Mouse (Mus musculus): ENCODE measurements around the gene Ankrd34a. TPM values are rescaled to one million over a fixed set of nuclear protein-coding genes. Genes with fewer than 3 reads are reported as not detected.

Gene Ankrd34a
- polyA plus RNA-seq, 1 experiment from 2014 or later = 4.4 TPM

GRCm38 (mm10) chr3:96564633-96565032 is 31.8 kb upstream of the Ankrd34a start:
- Histone ChIP-seq H3K4me1 (peaks cover 18% of the 10 kb centered on the region), H3K27me3 (no peaks in the 10 kb centered on the region), H3K4me3 (replicated peaks) (no peak overlapping the region), H3K9me3 (no peaks in the 10 kb centered on the region), H3K4me2 (no peak overlapping the region), H3K36me3 (replicated peaks) (peaks cover 19% of the 10 kb centered on the region), H3K9ac (no peak overlapping the region), H3K27ac (no peak overlapping the region)
- 81% methylated on average over 7 of the region's 7 CpGs for WGBS
- no peak for ATAC-seq (ENCODE audit: low FRiP score)

DNA sequence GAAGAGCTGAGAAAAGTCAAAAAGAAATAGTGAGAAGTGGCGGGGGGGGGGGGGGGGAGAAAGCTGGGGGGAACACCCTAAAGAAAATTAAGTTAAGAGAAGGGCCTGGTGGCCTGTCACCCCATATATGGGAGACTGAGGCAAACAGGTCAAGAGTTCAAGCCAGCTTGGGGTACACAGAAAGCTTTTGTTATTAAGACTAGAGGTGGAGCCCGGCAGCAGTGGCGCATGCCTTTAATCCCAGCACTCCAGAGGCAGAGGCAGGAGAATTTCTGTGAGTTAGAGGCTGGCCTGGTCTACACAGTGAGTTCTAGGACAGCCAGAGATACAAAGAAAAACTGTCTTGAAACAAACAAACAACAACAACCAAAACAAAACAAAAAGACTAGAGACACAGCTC is 31.3 kb upstream of the Ankrd34a start:
- peaks cover 13% of the 10 kb centered on the region for H3K4me1 ChIP-seq
- 0 out of 2 replicates have a peak overlapping the region, but pooled peaks have one; percentile 31 for H3K27ac ChIP-seq
- H3K4me3 ChIP-seq (replicated peaks) = no peak overlapping the region
- H3K36me3 ChIP-seq (replicated peaks) = peaks cover 14% of the 10 kb centered on the region
- H3K9me3 ChIP-seq = no peaks in the 10 kb centered on the region
- ATAC-seq (ENCODE audit: low FRiP score) = no peak
- H3K27me3 ChIP-seq = no peaks in the 10 kb centered on the region
- no peak overlapping the region for H3K9ac ChIP-seq
- 89% methylated on average over 2 of the region's 3 CpGs for WGBS
- H3K4me2 ChIP-seq = no peak overlapping the region

- no peak for ATAC-seq (ENCODE audit: low FRiP score)
- no peak overlapping the region for H3K4me2 ChIP-seq
- 91% methylated on average over 8 of the region's 8 CpGs for WGBS
- H3K36me3 ChIP-seq (replicated peaks) = no peaks in the 10 kb centered on the region
- no peak overlapping the region for H3K9ac ChIP-seq
- H3K27me3 ChIP-seq = no peaks in the 10 kb centered on the region; the same call in 1 of the 2 replicates
- H3K9me3 ChIP-seq = no peaks in the 10 kb centered on the region
- no peak overlapping the region for H3K27ac ChIP-seq
- no peaks in the 10 kb centered on the region for H3K4me1 ChIP-seq
- no peak overlapping the region for H3K4me3 ChIP-seq (replicated peaks)
Observed at GRCm38 (mm10) chr3:96566661-96567450, 29.6 kb upstream of the Ankrd34a start.

GRCm38 (mm10) chr3:96568605-96569004 is 27.8 kb upstream of the Ankrd34a start:
- H3K27me3 ChIP-seq = no peaks in the 10 kb centered on the region; the same call in 1 of the 2 replicates
- H3K27ac ChIP-seq = no peak overlapping the region
- H3K4me2 ChIP-seq = no peak overlapping the region
- H3K36me3 ChIP-seq (replicated peaks) = no peaks in the 10 kb centered on the region
- ATAC-seq (ENCODE audit: low FRiP score) = no peak
- no peak overlapping the region for H3K9ac ChIP-seq
- 81% methylated on average over 8 of the region's 8 CpGs for WGBS
- H3K4me3 ChIP-seq (replicated peaks) = no peak overlapping the region
- no peaks in the 10 kb centered on the region for H3K9me3 ChIP-seq
- H3K4me1 ChIP-seq = no peaks in the 10 kb centered on the region

GRCm38 (mm10) chr3:96569506-96569905 is 26.9 kb upstream of the Ankrd34a start:
- H3K4me1 ChIP-seq = no peaks in the 10 kb centered on the region
- no peak overlapping the region for H3K27ac ChIP-seq
- no peaks in the 10 kb centered on the region; the same call in 1 of the 2 replicates for H3K27me3 ChIP-seq
- H3K4me2 ChIP-seq = no peak overlapping the region
- no peaks in the 10 kb centered on the region for H3K9me3 ChIP-seq
- H3K9ac ChIP-seq = no peak overlapping the region
- ATAC-seq (ENCODE audit: low FRiP score) = no peak
- no peaks in the 10 kb centered on the region for H3K36me3 ChIP-seq (replicated peaks)
- H3K4me3 ChIP-seq (replicated peaks) = no peak overlapping the region
- 92% methylated on average over 13 of the region's 13 CpGs for WGBS

GRCm38 (mm10) chr3:96569966-96570605 is 26.4 kb upstream of the Ankrd34a start:
- Histone ChIP-seq H3K27me3 (no peaks in the 10 kb centered on the region; the same call in 1 of the 2 replicates), H3K4me3 (replicated peaks) (no peak overlapping the region), H3K4me2 (no peak overlapping the region), H3K4me1 (no peaks in the 10 kb centered on the region), H3K9me3 (no peaks in the 10 kb centered on the region), H3K36me3 (replicated peaks) (no peaks in the 10 kb centered on the region), H3K9ac (no peak overlapping the region), H3K27ac (no peak overlapping the region)
- 91% methylated on average over 11 of the region's 11 CpGs for WGBS
- no peak for ATAC-seq (ENCODE audit: low FRiP score)

- H3K9me3 ChIP-seq = no peaks in the 10 kb centered on the region
- no peak overlapping the region for H3K27ac ChIP-seq
- H3K4me1 ChIP-seq = no peaks in the 10 kb centered on the region
- H3K36me3 ChIP-seq (replicated peaks) = no peaks in the 10 kb centered on the region
- WGBS = 76% methylated on average over 7 of the region's 7 CpGs
- ATAC-seq (ENCODE audit: low FRiP score) = no peak
- no peak overlapping the region for H3K4me2 ChIP-seq
- H3K4me3 ChIP-seq (replicated peaks) = no peak overlapping the region
- H3K9ac ChIP-seq = no peak overlapping the region
- no peaks in the 10 kb centered on the region; the same call in 1 of the 2 replicates for H3K27me3 ChIP-seq
Observed at GRCm38 (mm10) chr3:96570643-96571042, 25.8 kb upstream of the Ankrd34a start.

DNA sequence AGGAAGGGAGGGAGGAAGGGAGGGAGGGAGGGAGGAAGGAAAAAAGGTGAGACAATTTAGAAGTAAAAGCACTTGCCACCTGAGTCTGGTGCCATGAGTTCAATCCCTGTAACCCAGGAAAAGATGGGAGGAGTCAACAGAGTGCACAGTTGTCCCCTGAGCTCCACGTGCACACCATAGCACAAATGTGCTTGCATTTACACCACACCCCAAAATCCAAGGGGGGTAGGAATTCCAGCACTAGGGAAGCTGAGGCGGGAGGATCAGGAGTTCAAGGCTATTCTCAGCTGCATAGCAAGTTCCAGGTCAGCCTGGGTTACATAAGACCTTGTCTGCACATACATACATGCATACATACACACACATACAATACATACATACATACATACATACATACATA is 25.1 kb upstream of the Ankrd34a start:
- H3K27me3 ChIP-seq = no peaks in the 10 kb centered on the region; the same call in 1 of the 2 replicates
- no peak overlapping the region for H3K4me2 ChIP-seq
- no peak overlapping the region for H3K27ac ChIP-seq
- 83% methylated on average over 2 of the region's 2 CpGs for WGBS
- no peak overlapping the region for H3K9ac ChIP-seq
- no peak overlapping the region for H3K4me3 ChIP-seq (replicated peaks)
- no peaks in the 10 kb centered on the region for H3K9me3 ChIP-seq
- no peak for ATAC-seq (ENCODE audit: low FRiP score)
- H3K4me1 ChIP-seq = peaks cover 3% of the 10 kb centered on the region
- no peaks in the 10 kb centered on the region for H3K36me3 ChIP-seq (replicated peaks)

DNA sequence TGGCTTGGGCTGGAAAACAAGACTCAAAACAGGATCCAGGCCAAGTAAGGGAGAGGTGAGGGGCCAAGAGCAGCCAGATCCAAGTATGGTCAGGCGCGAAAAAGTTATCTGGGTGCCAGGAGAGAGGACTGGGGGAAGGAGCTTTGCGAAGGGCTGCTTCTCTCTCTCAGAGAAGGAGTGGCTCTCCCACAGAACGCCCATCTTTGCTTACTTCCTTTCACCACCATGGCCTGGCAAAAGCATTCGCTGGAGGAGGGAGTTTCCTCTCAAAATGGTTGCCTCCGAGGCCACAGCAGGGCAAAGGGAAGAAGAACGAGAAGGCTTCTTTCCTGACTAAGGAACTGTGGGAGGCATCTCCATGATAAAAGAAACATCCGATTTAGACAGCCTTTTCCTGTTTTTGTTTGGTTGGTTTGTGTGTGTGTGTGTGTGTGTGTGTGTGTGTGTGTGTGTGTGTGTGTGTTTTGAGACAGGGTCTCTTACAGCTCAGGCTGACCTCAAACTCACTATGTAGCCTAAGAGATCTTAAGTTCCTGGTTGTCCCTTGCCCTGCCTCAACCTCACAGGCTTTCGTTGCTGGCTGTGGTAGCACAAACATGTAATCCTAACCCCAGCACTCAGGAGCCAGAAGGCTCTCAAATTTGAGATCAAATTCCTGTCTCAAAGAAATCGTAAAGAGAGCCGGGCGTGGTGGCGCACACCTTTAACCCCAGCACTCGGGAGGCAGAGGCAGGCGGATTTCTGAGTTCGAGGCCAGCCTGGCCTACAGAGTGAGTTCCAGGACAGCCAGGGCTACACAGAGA is 24.3 kb upstream of the Ankrd34a start:
- Histone ChIP-seq H3K4me3 (replicated peaks) (no peak overlapping the region), H3K36me3 (replicated peaks) (no peaks in the 10 kb centered on the region), H3K4me2 (no peak overlapping the region), H3K27me3 (no peaks in the 10 kb centered on the region; the same call in 1 of the 2 replicates), H3K9me3 (no peaks in the 10 kb centered on the region), H3K9ac (no peak overlapping the region), H3K27ac (no peak overlapping the region), H3K4me1 (peaks cover 10% of the 10 kb centered on the region)
- WGBS = 85% methylated on average over 16 of the region's 16 CpGs
- no peak for ATAC-seq (ENCODE audit: low FRiP score)

GRCm38 (mm10) chr3:96573611-96574511 is 22.6 kb upstream of the Ankrd34a start:
- H3K27me3 ChIP-seq = no peaks in the 10 kb centered on the region; the same call in 1 of the 2 replicates
- no peak overlapping the region for H3K4me3 ChIP-seq (replicated peaks)
- peaks cover 15% of the 10 kb centered on the region for H3K4me1 ChIP-seq
- no peaks in the 10 kb centered on the region for H3K36me3 ChIP-seq (replicated peaks)
- no peak overlapping the region for H3K9ac ChIP-seq
- no peaks in the 10 kb centered on the region for H3K9me3 ChIP-seq
- H3K27ac ChIP-seq = no peak overlapping the region
- ATAC-seq (ENCODE audit: low FRiP score) = no peak
- H3K4me2 ChIP-seq = no peak overlapping the region
- 83% methylated on average over 19 of the region's 19 CpGs for WGBS

GRCm38 (mm10) chr3:96575272-96575984 is 21.0 kb upstream of the Ankrd34a start:
- Histone ChIP-seq H3K4me2 (no peak overlapping the region), H3K4me3 (replicated peaks) (no peak overlapping the region), H3K4me1 (peaks cover 19% of the 10 kb centered on the region), H3K9me3 (no peaks in the 10 kb centered on the region), H3K27ac (no peak overlapping the region), H3K9ac (no peak overlapping the region), H3K36me3 (replicated peaks) (no peaks in the 10 kb centered on the region), H3K27me3 (no peaks in the 10 kb centered on the region; the same call in 1 of the 2 replicates)
- 92% methylated on average over 8 of the region's 8 CpGs for WGBS
- ATAC-seq (ENCODE audit: low FRiP score) = no peak
